Mouse (Mus musculus) ovary, adult 10 weeks (tissue): ENCODE data around the gene Asah2. TPM values are rescaled to one million over a fixed set of nuclear protein-coding genes. Genes with fewer than 3 reads are reported as not detected.

Experiments used
- polyA plus RNA-seq: library from polyadenylated mRNA; stranded (reverse); fragments of 350-450 nt; fragmentation: Illumina TruSeq; extraction: RNeasy Lipid Tissue Mini Kit (QIAGEN cat#74804); gene quantifications from one replicate; pipeline ENCODE4 v1.2.3, GENCODE M21; 2014

Gene Asah2
- 105 TPM for polyA plus RNA-seq

DNA sequence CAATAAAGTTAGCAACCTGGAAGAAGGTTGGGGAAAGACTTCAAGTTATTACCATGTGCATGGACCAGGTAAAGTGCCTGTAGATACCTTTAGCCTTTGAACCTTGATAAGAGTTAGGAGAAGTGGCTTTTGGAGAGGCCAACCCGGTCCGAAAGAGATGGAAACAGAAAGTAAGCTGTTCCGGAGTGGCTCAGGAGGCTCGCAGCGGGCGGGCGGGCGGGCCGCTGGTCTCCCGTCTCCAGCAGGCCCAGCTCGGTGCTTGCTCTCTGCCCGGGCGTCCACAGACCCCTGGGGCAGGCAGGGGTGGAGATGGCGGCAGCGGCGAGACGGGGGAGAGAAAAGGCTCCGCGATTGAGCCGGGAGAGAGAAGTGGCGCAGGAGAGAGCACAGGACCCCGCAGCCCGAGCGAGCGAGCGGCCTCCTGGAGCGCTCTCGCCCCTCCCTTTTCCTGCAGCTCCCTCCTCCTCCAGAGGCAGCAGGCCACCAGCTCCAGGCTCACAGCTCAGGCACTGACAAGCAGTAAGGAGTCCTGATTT is at the start of gene Asah2:
Gene Asah2 (minus strand): TSS at position 441 of the 536 bp plus-strand sequence.

Other genes with a start within 250 kb of the Asah2 start
- gene A1cf, start 239.4 kb downstream of the Asah2 start, polyA plus RNA-seq = not detected